Mouse (Mus musculus): ENCODE results near the gene Cnot11. TPM values are rescaled to one million over a fixed set of nuclear protein-coding genes. Genes with fewer than 3 reads are reported as not detected.

The Cnot11 gene
- 10 to 100 TPM; 24.8 to 25.9 TPM for total RNA-seq (2021)

GRCm38 (mm10) chr1:39534831-39535230 lies at the start of gene Cnot11:
Cnot11 (plus strand) TSS chr1:39534992.
- intact Hi-C loops (cut with DNase I), result no loop called here

GRCm38 (mm10) chr1:39487370-39487769 lies 47.4 kb upstream of the Cnot11 start:
- DNase-seq (ENCODE audit: low spot score in 2 of 2), result no peak
- intact Hi-C loops (cut with DNase I), result no loop called here

More at GRCm38 (mm10) chr1:39534831-39535230, at the start of gene Cnot11:
- DNase-seq (ENCODE audit: low spot score in 2 of 2), result no peak

- intact Hi-C loops (cut with DNase I), result no loop called here
- DNase-seq (ENCODE audit: low spot score in 2 of 2), result no peak
Measured at GRCm38 (mm10) chr1:39493165-39493564, 41.6 kb upstream of the Cnot11 start.

GRCm38 (mm10) chr1:39493664-39494063 lies 41.1 kb upstream of the Cnot11 start:
- intact Hi-C loops (cut with DNase I), result no loop called here
- no peak for DNase-seq (ENCODE audit: low spot score in 2 of 2)

- no peak for DNase-seq (ENCODE audit: low spot score in 2 of 2)
- intact Hi-C loops (cut with DNase I), result no loop called here
Measured at GRCm38 (mm10) chr1:39496995-39497394, 37.8 kb upstream of the Cnot11 start.

- intact Hi-C loops (cut with DNase I), result no loop called here
- no peak for DNase-seq (ENCODE audit: low spot score in 2 of 2)
Measured at GRCm38 (mm10) chr1:39497748-39498147, 37.0 kb upstream of the Cnot11 start.

GRCm38 (mm10) chr1:39499485-39499941 lies 35.3 kb upstream of the Cnot11 start:
- intact Hi-C loops (cut with DNase I), result no loop called here
- no peak for DNase-seq (ENCODE audit: low spot score in 2 of 2)

- no peak for DNase-seq (ENCODE audit: low spot score in 2 of 2)
- intact Hi-C loops (cut with DNase I), result loop anchor here (5.0 kb wide), 1 partner anchor 111 kb away; no protein-coding TSS in a partner anchor
Measured at GRCm38 (mm10) chr1:39502817-39503633, 31.8 kb upstream of the Cnot11 start.

- DNase-seq (ENCODE audit: low spot score in 2 of 2), result no peak
- intact Hi-C loops (cut with DNase I), result loop anchor here (5.0 kb wide), 1 partner anchor 112 kb away; no protein-coding TSS in a partner anchor
Measured at GRCm38 (mm10) chr1:39504261-39504660, 30.5 kb upstream of the Cnot11 start.

GRCm38 (mm10) chr1:39505600-39505999 lies 29.2 kb upstream of the Cnot11 start:
- no peak for DNase-seq (ENCODE audit: low spot score in 2 of 2)
- intact Hi-C loops (cut with DNase I), result no loop called here

GRCm38 (mm10) chr1:39511775-39512174 lies 23.0 kb upstream of the Cnot11 start:
- no peak for DNase-seq (ENCODE audit: low spot score in 2 of 2)
- intact Hi-C loops (cut with DNase I), result no loop called here

GRCm38 (mm10) chr1:39512183-39512582 lies 22.6 kb upstream of the Cnot11 start:
- intact Hi-C loops (cut with DNase I), result no loop called here
- no peak for DNase-seq (ENCODE audit: low spot score in 2 of 2)

- no peak for DNase-seq (ENCODE audit: low spot score in 2 of 2)
- intact Hi-C loops (cut with DNase I), result no loop called here
Measured at GRCm38 (mm10) chr1:39515303-39515991, 19.3 kb upstream of the Cnot11 start.

GRCm38 (mm10) chr1:39521326-39521725 lies 13.5 kb upstream of the Cnot11 start:
- intact Hi-C loops (cut with DNase I), result no loop called here
- DNase-seq (ENCODE audit: low spot score in 2 of 2), result no peak

- intact Hi-C loops (cut with DNase I), result loop anchor here (2.0 kb wide), 1 partner anchor 130 kb away; no protein-coding TSS in a partner anchor
- DNase-seq (ENCODE audit: low spot score in 2 of 2), result no peak
Measured at GRCm38 (mm10) chr1:39522519-39522918, 12.3 kb upstream of the Cnot11 start.

GRCm38 (mm10) chr1:39525763-39526162 lies 9.0 kb upstream of the Cnot11 start:
- intact Hi-C loops (cut with DNase I), result loop anchor here (2.0 to 5.0 kb wide), 2 partner anchors 525 to 648 kb away; no protein-coding TSS in a partner anchor

GRCm38 (mm10) chr1:39526371-39527167 lies 8.2 kb upstream of the Cnot11 start:
- DNase-seq (ENCODE audit: low spot score in 2 of 2), result no peak
- intact Hi-C loops (cut with DNase I), result loop anchor here (2.0 to 5.0 kb wide), 2 partner anchors 526 to 649 kb away; no protein-coding TSS in a partner anchor

More at GRCm38 (mm10) chr1:39525763-39526162, 9.0 kb upstream of the Cnot11 start:
- DNase-seq (ENCODE audit: low spot score in 2 of 2), result no peak

GRCm38 (mm10) chr1:39527432-39527831 lies 7.4 kb upstream of the Cnot11 start:
- intact Hi-C loops (cut with DNase I), result loop anchor here (2.0 to 5.0 kb wide), 2 partner anchors 527 to 650 kb away; no protein-coding TSS in a partner anchor
- peak in 1 of 2 experiments; percentile 51 for DNase-seq (ENCODE audit: low spot score in 2 of 2)

GRCm38 (mm10) chr1:39528319-39528718 lies 6.5 kb upstream of the Cnot11 start:
- no peak for DNase-seq (ENCODE audit: low spot score in 2 of 2)
- intact Hi-C loops (cut with DNase I), result loop anchor here (5.0 kb wide), 1 partner anchor 651 kb away; no protein-coding TSS in a partner anchor
